Mouse (Mus musculus) neural tube, embryonic 15.5 days (tissue): ENCODE measurements around the gene Nsl1. TPM values are rescaled to one million over a fixed set of nuclear protein-coding genes. Genes with fewer than 3 reads are reported as not detected.

ENCODE experiments used
- ATAC-seq: fragments of 200-750 bp; cut with Nextera tagmentation; 2 replicates; pipeline ENCODE4 v1.8.0; 2017; ENCODE audit warnings: mild to moderate bottlenecking, moderate TSS enrichment, moderate library complexity; ENCODE audit not compliant: low FRiP score
- H3K27ac ChIP-seq: fragments of 300-500 bp; sonication (generic); replicated peaks from 2 replicates; pipeline ENCODE4 v1.5.1; 2015; ENCODE audit warnings: mild to moderate bottlenecking, inconsistent platforms
- H3K27me3 ChIP-seq: fragments of 300-500 bp; sonication (generic); replicated peaks from 2 replicates; pipeline ENCODE4 v1.6.1; 2015; ENCODE audit warnings: inconsistent platforms
- H3K36me3 ChIP-seq: fragments of 300-500 bp; sonication (generic); 2 replicates; pipeline ENCODE4 v1.6.1; 2015; ENCODE audit warnings: inconsistent platforms
- H3K4me1 ChIP-seq: fragments of 300-500 bp; sonication (generic); 2 replicates; pipeline ENCODE4 v1.6.1; 2015; ENCODE audit warnings: inconsistent platforms
- H3K4me2 ChIP-seq: fragments of 300-500 bp; sonication (generic); 2 replicates; pipeline ENCODE4 v1.6.1; 2015; ENCODE audit warnings: inconsistent platforms, mild to moderate bottlenecking, moderate library complexity
- H3K4me3 ChIP-seq: fragments of 300-500 bp; sonication (generic); replicated peaks from 2 replicates; pipeline ENCODE4 v1.5.1; 2015; ENCODE audit warnings: mild to moderate bottlenecking, inconsistent platforms
- H3K9ac ChIP-seq: fragments of 300-500 bp; sonication (generic); replicated peaks from 2 replicates; pipeline ENCODE4 v1.6.1; 2015; ENCODE audit warnings: mild to moderate bottlenecking, inconsistent platforms
- H3K9me3 ChIP-seq: fragments of 300-500 bp; sonication (generic); replicated peaks from 2 replicates; pipeline ENCODE4 v1.6.1; 2016; ENCODE audit warnings: inconsistent platforms
- WGBS: fragments of 180-500 bp; shearing (Covaris S2); methylation state at CpG from one replicate; pipeline ENCODE4 v1.1.7; 2015; ENCODE audit warnings: mixed read lengths; 5-methylcytosine and 5-hydroxymethylcytosine counted together
- polyA plus RNA-seq: library from polyadenylated mRNA; unstranded; fragments of >200 nt; fragmentation: Nextera tagmentation; extraction: Ambion mirVana; gene quantifications from 2 replicates; pipeline ENCODE4 v1.2.1, GENCODE M21; 2015

The Nsl1 gene
- polyA plus RNA-seq, 1 experiment from 2014 or later: 4.6 TPM

DNA sequence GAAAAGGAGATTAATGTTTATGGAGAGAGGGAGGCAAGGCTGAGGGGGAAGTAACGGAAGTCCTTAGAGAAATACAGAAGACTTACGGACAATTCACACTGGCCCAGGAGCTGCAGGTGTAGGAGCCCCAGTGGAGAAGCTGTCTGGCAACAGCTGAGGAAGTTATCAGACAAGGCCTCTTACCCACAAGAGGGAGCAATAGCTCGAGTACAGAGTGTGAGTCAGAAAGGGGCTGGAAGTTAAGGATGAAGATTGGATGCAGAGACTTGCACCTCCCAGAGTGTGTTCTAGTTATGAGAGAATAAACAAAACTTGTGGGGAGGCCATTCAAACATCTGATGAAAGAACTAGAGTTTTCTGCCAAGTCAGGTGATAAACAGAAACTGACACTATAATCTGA, 5.4 kb upstream of the Nsl1 start:
- H3K4me2 ChIP-seq: no peak overlapping the region
- 71% methylated on average over 3 of the region's 3 CpGs for WGBS
- no peak for ATAC-seq
- H3K4me1 ChIP-seq: peaks cover 9% of the 10 kb centered on the region
- H3K4me3 ChIP-seq: no peak overlapping the region
- H3K27ac ChIP-seq: no peak overlapping the region
- no peaks in the 10 kb centered on the region for H3K27me3 ChIP-seq
- no peaks in the 10 kb centered on the region for H3K9me3 ChIP-seq
- no peak overlapping the region for H3K9ac ChIP-seq
- no peaks in the 10 kb centered on the region for H3K36me3 ChIP-seq

DNA sequence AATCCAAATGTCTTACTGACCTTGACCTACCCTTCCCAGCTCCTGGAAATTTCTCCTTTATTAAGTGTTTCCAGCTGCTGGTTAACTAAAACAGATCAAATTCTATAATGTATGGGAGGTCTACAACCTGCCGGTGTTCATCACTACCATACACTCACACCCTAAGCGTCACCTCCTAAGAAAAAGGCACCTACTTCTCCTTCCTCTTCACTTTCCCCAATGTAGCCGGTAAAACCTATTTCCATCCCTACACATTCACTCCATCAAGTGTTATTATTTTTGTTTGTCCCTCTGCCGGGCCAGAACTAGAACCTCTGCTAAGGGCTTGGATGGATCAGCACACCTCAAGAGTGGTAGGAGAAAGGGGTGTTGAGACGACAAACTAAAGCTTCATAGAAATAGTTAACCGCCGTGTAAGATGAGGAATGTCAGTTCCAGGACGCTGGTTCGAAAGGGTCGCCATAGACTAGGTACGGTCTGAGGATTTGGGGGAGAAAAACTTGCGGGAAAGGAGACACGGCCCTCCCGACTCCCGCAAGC, 501 bp upstream of the Nsl1 start:
- H3K36me3 ChIP-seq: no peaks in the 10 kb centered on the region
- WGBS: 6% methylated on average over 15 of the region's 15 CpGs
- H3K9ac ChIP-seq: peak overlapping the region; percentile 80
- H3K27ac ChIP-seq: peak overlapping the region; percentile 81
- peaks cover 21% of the 10 kb centered on the region for H3K4me1 ChIP-seq
- no peaks in the 10 kb centered on the region for H3K27me3 ChIP-seq
- H3K9me3 ChIP-seq: no peaks in the 10 kb centered on the region
- peak overlapping the region; percentile 99 for H3K4me2 ChIP-seq
- peak overlapping the region; percentile 86 for H3K4me3 ChIP-seq
- peak; percentile 67 for ATAC-seq

DNA sequence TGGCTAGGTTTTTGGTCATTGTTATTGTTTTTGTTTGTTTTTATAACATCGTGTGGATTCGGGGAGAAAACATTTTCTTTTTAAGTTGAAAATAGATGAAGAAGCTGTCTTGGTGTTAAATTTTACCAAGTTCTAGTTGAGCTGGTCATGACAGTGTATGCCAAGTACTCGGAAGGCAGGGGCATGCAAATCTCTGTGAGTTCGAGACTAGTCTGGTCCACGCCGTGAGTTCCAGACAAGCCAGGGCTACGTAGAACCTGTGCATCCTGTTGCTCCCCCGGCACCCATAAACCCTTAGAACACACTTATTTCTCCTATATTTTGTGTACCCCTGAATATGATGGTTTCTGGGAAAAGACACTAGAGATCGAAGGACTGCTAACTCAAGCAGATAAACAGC, 888 bp downstream of the Nsl1 start:
- no peak for ATAC-seq
- 60% methylated on average over 9 of the region's 9 CpGs for WGBS
- no peak overlapping the region for H3K9ac ChIP-seq
- peak overlapping the region; percentile 86 for H3K4me3 ChIP-seq
- no peaks in the 10 kb centered on the region for H3K27me3 ChIP-seq
- peak overlapping the region; percentile 99 for H3K4me2 ChIP-seq
- peaks cover 21% of the 10 kb centered on the region for H3K4me1 ChIP-seq
- no peaks in the 10 kb centered on the region for H3K36me3 ChIP-seq
- no peaks in the 10 kb centered on the region for H3K9me3 ChIP-seq
- H3K27ac ChIP-seq: no peak overlapping the region

DNA sequence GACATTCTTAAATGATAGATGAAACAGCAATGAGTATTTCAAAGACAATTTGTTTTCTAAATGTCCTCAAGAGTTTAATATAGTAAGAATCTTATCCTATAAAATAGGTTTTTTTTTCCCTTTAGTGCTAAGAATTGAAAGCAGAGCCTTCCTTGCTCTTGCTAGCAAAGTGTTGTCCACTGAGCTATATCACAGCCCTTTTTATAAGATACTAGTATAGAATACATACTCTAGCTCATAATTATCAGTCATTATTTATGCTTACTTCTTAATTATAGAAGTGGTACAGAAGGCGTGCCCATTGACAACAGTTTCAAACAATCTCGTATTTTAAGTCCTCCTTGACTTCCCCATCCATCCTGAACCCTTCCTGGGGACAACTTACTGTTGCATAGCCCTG, 1.7 kb downstream of the Nsl1 start:
- ATAC-seq: no peak
- WGBS: 91% methylated on average over 2 of the region's 2 CpGs

GRCm38 (mm10) chr1:191065188-191065587, 2.4 kb downstream of the Nsl1 start:
- no peak overlapping the region for H3K4me2 ChIP-seq
- no peaks in the 10 kb centered on the region for H3K36me3 ChIP-seq
- H3K27me3 ChIP-seq: no peaks in the 10 kb centered on the region
- H3K9me3 ChIP-seq: no peaks in the 10 kb centered on the region
- no peak for ATAC-seq
- no peak overlapping the region for H3K4me3 ChIP-seq
- no peak overlapping the region for H3K9ac ChIP-seq
- no peak overlapping the region for H3K27ac ChIP-seq
- 84% methylated on average over 4 of the region's 4 CpGs for WGBS
- H3K4me1 ChIP-seq: peaks cover 21% of the 10 kb centered on the region

More for the DNA sequence above, 1.7 kb downstream of the Nsl1 start:
- Histone ChIP-seq H3K4me2 (no peak overlapping the region), H3K27me3 (no peaks in the 10 kb centered on the region), H3K9me3 (no peaks in the 10 kb centered on the region), H3K36me3 (no peaks in the 10 kb centered on the region), H3K27ac (no peak overlapping the region), H3K9ac (no peak overlapping the region), H3K4me1 (peaks cover 21% of the 10 kb centered on the region), H3K4me3 (no peak overlapping the region)

DNA sequence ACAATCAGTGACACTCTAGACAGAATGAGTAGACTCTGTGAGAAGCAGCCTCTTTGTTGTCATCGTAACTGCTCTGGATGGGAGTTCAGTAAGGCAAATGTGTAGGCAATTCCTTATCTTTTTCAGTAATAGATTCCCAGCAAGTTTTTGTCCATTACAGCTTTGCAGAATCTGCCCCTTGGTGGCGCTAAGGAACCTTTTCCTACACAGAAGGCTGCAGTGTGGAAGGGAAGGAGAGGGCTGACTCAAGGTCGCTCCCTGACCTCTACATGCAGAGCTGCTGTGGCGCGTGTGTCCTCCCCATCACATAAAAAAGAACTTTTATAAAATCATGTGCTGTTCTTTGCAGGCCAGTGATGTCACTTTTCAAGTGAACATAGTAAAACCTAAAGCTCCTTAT, 5.6 kb downstream of the Nsl1 start:
- Histone ChIP-seq H3K36me3 (peaks cover 3% of the 10 kb centered on the region; the same call in 1 of the 2 replicates), H3K9ac (no peak overlapping the region), H3K27me3 (no peaks in the 10 kb centered on the region), H3K27ac (no peak overlapping the region), H3K4me3 (no peak overlapping the region), H3K9me3 (no peaks in the 10 kb centered on the region), H3K4me2 (no peak overlapping the region), H3K4me1 (peaks cover 7% of the 10 kb centered on the region)
- WGBS: 83% methylated on average over 5 of the region's 5 CpGs
- ATAC-seq: no peak

DNA sequence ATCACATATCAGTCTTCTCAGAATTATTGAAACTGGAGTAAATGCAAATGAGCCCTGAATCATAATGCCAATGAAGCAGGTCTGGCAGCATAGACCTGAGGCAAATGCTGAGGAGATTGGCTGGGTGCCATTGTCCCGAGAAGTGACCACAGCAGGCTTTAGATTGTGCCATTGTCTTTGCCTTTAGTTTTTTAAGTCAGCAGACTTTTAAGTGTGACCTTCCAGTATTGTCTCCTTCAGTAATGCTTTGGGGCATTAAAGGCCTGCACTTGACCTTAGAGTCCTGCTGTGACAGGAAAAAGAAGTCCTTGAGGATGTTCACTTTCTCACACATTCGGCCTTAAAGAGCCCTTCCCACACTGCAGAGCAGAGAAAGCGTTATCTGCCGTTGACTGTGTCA, 7.4 kb downstream of the Nsl1 start:
- H3K36me3 ChIP-seq: peaks cover 3% of the 10 kb centered on the region; the same call in 1 of the 2 replicates
- no peak overlapping the region for H3K4me3 ChIP-seq
- no peak overlapping the region for H3K4me2 ChIP-seq
- H3K27ac ChIP-seq: no peak overlapping the region
- ATAC-seq: no peak
- H3K9me3 ChIP-seq: no peaks in the 10 kb centered on the region
- 80% methylated on average over 4 of the region's 4 CpGs for WGBS
- H3K9ac ChIP-seq: no peak overlapping the region
- H3K27me3 ChIP-seq: no peaks in the 10 kb centered on the region
- H3K4me1 ChIP-seq: no peaks in the 10 kb centered on the region

DNA sequence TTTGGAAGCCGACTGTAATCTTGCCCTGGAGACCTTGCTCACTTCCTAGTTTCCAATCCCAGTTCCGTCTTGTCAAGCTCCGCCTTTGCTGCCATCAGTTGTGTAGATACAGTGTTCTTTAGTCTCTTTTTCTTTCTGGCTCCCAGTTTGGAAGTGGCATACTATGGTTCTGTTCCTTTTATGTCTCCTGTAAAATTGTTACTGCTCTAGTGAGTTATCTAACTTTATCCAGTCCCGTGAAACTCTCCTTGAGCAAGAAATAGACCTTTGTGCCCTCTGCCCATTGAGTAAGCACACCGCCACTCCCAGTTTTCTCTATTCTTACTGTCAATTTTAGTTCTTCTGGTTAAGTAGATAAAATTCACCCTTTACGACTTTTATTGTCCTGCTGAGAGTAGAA, 8.8 kb downstream of the Nsl1 start:
- ATAC-seq: no peak
- Histone ChIP-seq H3K9me3 (no peaks in the 10 kb centered on the region), H3K27ac (no peak overlapping the region), H3K9ac (no peak overlapping the region), H3K4me2 (no peak overlapping the region), H3K4me1 (no peaks in the 10 kb centered on the region), H3K27me3 (no peaks in the 10 kb centered on the region), H3K4me3 (no peak overlapping the region), H3K36me3 (peaks cover 3% of the 10 kb centered on the region; the same call in 1 of the 2 replicates)
- 91% methylated on average over 6 of the region's 6 CpGs for WGBS

- no peak overlapping the region for H3K9ac ChIP-seq
- WGBS: 92% methylated on average over 16 of the region's 16 CpGs
- no peak overlapping the region for H3K27ac ChIP-seq
- no peaks in the 10 kb centered on the region for H3K4me1 ChIP-seq
- ATAC-seq: no peak
- H3K36me3 ChIP-seq: peaks cover 3% of the 10 kb centered on the region; the same call in 1 of the 2 replicates
- no peak overlapping the region for H3K4me2 ChIP-seq
- no peaks in the 10 kb centered on the region for H3K9me3 ChIP-seq
- H3K4me3 ChIP-seq: no peak overlapping the region
- no peaks in the 10 kb centered on the region for H3K27me3 ChIP-seq
These were observed 9.6 kb downstream of the Nsl1 start for GRCm38 (mm10) chr1:191072329-191072913.

DNA sequence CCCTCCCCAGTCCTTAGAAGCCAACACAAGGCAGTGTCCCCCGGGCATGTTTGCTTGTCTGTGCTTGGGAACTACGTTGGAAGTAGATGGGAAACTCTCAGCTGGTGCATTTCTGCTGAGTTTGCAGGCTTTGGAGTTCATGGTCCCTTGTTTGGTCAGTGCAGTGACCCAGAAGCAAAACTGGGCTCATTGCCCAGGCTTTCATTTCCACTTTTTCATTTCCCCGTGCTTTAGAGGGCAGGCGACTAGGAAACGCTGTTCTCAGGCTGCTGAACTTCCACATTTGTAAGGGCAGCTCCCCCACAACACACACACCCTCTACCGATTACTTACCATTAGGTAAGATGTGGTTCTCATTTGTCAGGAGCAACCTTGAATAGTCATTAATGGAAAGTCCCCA, 10.2 kb downstream of the Nsl1 start:
- Histone ChIP-seq H3K4me2 (no peak overlapping the region), H3K27me3 (no peaks in the 10 kb centered on the region), H3K9me3 (no peaks in the 10 kb centered on the region), H3K4me1 (no peaks in the 10 kb centered on the region), H3K9ac (no peak overlapping the region), H3K36me3 (peaks cover 3% of the 10 kb centered on the region; the same call in 1 of the 2 replicates), H3K27ac (no peak overlapping the region), H3K4me3 (no peak overlapping the region)
- no peak for ATAC-seq
- WGBS: 75% methylated on average over 6 of the region's 6 CpGs

GRCm38 (mm10) chr1:191073486-191073885, 10.7 kb downstream of the Nsl1 start:
- no peak for ATAC-seq
- 80% methylated on average over 4 of the region's 4 CpGs for WGBS
- H3K4me2 ChIP-seq: no peak overlapping the region
- peaks cover 3% of the 10 kb centered on the region; the same call in 1 of the 2 replicates for H3K36me3 ChIP-seq
- H3K9me3 ChIP-seq: no peaks in the 10 kb centered on the region
- no peak overlapping the region for H3K4me3 ChIP-seq
- no peak overlapping the region for H3K27ac ChIP-seq
- no peak overlapping the region for H3K9ac ChIP-seq
- H3K4me1 ChIP-seq: no peaks in the 10 kb centered on the region
- no peaks in the 10 kb centered on the region for H3K27me3 ChIP-seq

GRCm38 (mm10) chr1:191075199-191075883, 12.5 kb downstream of the Nsl1 start:
- 70% methylated on average over 10 of the region's 10 CpGs for WGBS
- Histone ChIP-seq H3K27ac (no peak overlapping the region), H3K9me3 (no peaks in the 10 kb centered on the region), H3K27me3 (no peaks in the 10 kb centered on the region), H3K4me1 (no peaks in the 10 kb centered on the region), H3K36me3 (peaks cover 3% of the 10 kb centered on the region; the same call in 1 of the 2 replicates), H3K4me2 (no peak overlapping the region), H3K9ac (no peak overlapping the region), H3K4me3 (no peak overlapping the region)
- ATAC-seq: no peak
